Mouse (Mus musculus) CD4-positive, CD25-positive, alpha-beta regulatory T cell, adult 2 months (primary cell): ENCODE measurements around the gene Rdh16f1.

Experiments
- DNase-seq: peaks from one replicate; pipeline ENCODE4 v3.0.0-alpha.2; 2012; ENCODE audit warnings: low read depth, low spot score

Gene Rdh16f1

GRCm38 (mm10) chr10:127759181-127760110 is at the start of gene Rdh16f1, which contains the start of gene Rdh1:
Gene Rdh16f1 (plus strand): TSS chr10:127759787.
Gene Rdh1 (plus strand): TSS chr10:127759721.
- no peak for DNase-seq

GRCm38 (mm10) chr10:127710331-127710730 is 49.3 kb upstream of the Rdh16f1 start:
- no peak for DNase-seq

GRCm38 (mm10) chr10:127712736-127713135 is 46.9 kb upstream of the Rdh16f1 start:
- no peak for DNase-seq

- no peak for DNase-seq
Measured at GRCm38 (mm10) chr10:127721671-127722418, 37.7 kb upstream of the Rdh16f1 start.

GRCm38 (mm10) chr10:127724178-127724577 is 35.4 kb upstream of the Rdh16f1 start, which contains the start of gene Tac2:
Gene Tac2 (plus strand): TSS chr10:127724478.
- no peak for DNase-seq

GRCm38 (mm10) chr10:127725136-127725535 is 34.5 kb upstream of the Rdh16f1 start:
- DNase-seq: no peak

- no peak for DNase-seq
Measured at GRCm38 (mm10) chr10:127728437-127728836, 31.1 kb upstream of the Rdh16f1 start.

GRCm38 (mm10) chr10:127730285-127730932 is 29.2 kb upstream of the Rdh16f1 start:
- no peak for DNase-seq

GRCm38 (mm10) chr10:127730933-127731310 is 28.7 kb upstream of the Rdh16f1 start:
- no peak for DNase-seq

GRCm38 (mm10) chr10:127731397-127731796 is 28.2 kb upstream of the Rdh16f1 start:
- DNase-seq: no peak

GRCm38 (mm10) chr10:127734434-127734833 is 25.2 kb upstream of the Rdh16f1 start:
- DNase-seq: peak; percentile 34

- DNase-seq: no peak
Measured at GRCm38 (mm10) chr10:127736266-127736665, 23.3 kb upstream of the Rdh16f1 start.

GRCm38 (mm10) chr10:127736916-127737315 is 22.7 kb upstream of the Rdh16f1 start:
- no peak for DNase-seq

GRCm38 (mm10) chr10:127737552-127737951 is 22.0 kb upstream of the Rdh16f1 start:
- DNase-seq: no peak

GRCm38 (mm10) chr10:127738151-127738882 is 21.3 kb upstream of the Rdh16f1 start:
- peak; percentile 75 for DNase-seq

- peak; percentile 88 for DNase-seq
Measured at GRCm38 (mm10) chr10:127739083-127739660, 20.4 kb upstream of the Rdh16f1 start, which contains the start of gene Zbtb39. Gene Zbtb39 (plus strand): TSS chr10:127739538.

GRCm38 (mm10) chr10:127739661-127740161 is 19.9 kb upstream of the Rdh16f1 start:
- DNase-seq: peak; percentile 58

- peak; percentile 72 for DNase-seq
Measured at GRCm38 (mm10) chr10:127744661-127745060, 14.9 kb upstream of the Rdh16f1 start.

GRCm38 (mm10) chr10:127745886-127746285 is 13.7 kb upstream of the Rdh16f1 start:
- no peak for DNase-seq

- no peak for DNase-seq
Measured at GRCm38 (mm10) chr10:127747254-127747653, 12.3 kb upstream of the Rdh16f1 start.
